Mouse (Mus musculus): ENCODE measurements at regions not wholly inside any gene's neighbourhood (a gene's known extent, or its start where the extent isn't known, plus 50 kb on each side); places are given as distances from the start of the nearest gene placed in this dataset.

GRCm38 (mm10) chr9:61319721-61320120 is 52.4 kb upstream of the Tle3 start:
- no peak for DNase-seq (ENCODE audit: low spot score)
- Histone ChIP-seq H3K9me3 (ENCODE audit: control insufficient read depth, low read length) (no peaks in the 10 kb centered on the region), H3K27me3 (ENCODE audit: control insufficient read depth, insufficient read depth, low read length) (0 out of 2 replicates have a peak, but pooled peaks cover 6% of the 10 kb centered on the region), H3K4me2 (replicated peaks) (no peak overlapping the region), H3K27ac (no peak overlapping the region), H3K36me3 (replicated peaks; ENCODE audit: control insufficient read depth, insufficient read depth) (no peaks in the 10 kb centered on the region), H3K9ac (no peak overlapping the region), H3K4me3 (replicated peaks; ENCODE audit: low read length) (no peak overlapping the region), H3K4me1 (replicated peaks; ENCODE audit: control insufficient read depth, insufficient read depth, low read length) (peaks cover 29% of the 10 kb centered on the region)
- no peak for ATAC-seq (ENCODE audit: low FRiP score)
- WGBS = 38% methylated on average over 6 of the region's 6 CpGs

GRCm38 (mm10) chr9:61321314-61321713 is 50.9 kb upstream of the Tle3 start:
- no peak overlapping the region for H3K9ac ChIP-seq
- H3K4me3 ChIP-seq (replicated peaks; ENCODE audit: low read length) = no peak overlapping the region
- 71% methylated on average over 1 of the region's 1 CpGs for WGBS
- DNase-seq (ENCODE audit: low spot score) (no peak), ATAC-seq (ENCODE audit: low FRiP score) (no peak)
- peaks cover 27% of the 10 kb centered on the region for H3K4me1 ChIP-seq (replicated peaks; ENCODE audit: control insufficient read depth, insufficient read depth, low read length)
- no peak overlapping the region for H3K4me2 ChIP-seq (replicated peaks)
- 0 out of 2 replicates have a peak, but pooled peaks cover 6% of the 10 kb centered on the region for H3K27me3 ChIP-seq (ENCODE audit: control insufficient read depth, insufficient read depth, low read length)
- no peaks in the 10 kb centered on the region for H3K36me3 ChIP-seq (replicated peaks; ENCODE audit: control insufficient read depth, insufficient read depth)
- H3K9me3 ChIP-seq (ENCODE audit: control insufficient read depth, low read length) = no peaks in the 10 kb centered on the region
- H3K27ac ChIP-seq = no peak overlapping the region

- Histone ChIP-seq H3K27ac (no peak overlapping the region), H3K36me3 (replicated peaks; ENCODE audit: control insufficient read depth, insufficient read depth) (no peaks in the 10 kb centered on the region), H3K9ac (no peak overlapping the region), H3K4me3 (replicated peaks; ENCODE audit: low read length) (no peak overlapping the region), H3K27me3 (ENCODE audit: control insufficient read depth, insufficient read depth, low read length) (0 out of 2 replicates have a peak, but pooled peaks cover 6% of the 10 kb centered on the region), H3K4me2 (replicated peaks) (no peak overlapping the region), H3K4me1 (replicated peaks; ENCODE audit: control insufficient read depth, insufficient read depth, low read length) (peaks cover 24% of the 10 kb centered on the region), H3K9me3 (ENCODE audit: control insufficient read depth, low read length) (no peaks in the 10 kb centered on the region)
- ATAC-seq (ENCODE audit: low FRiP score) (no peak), DNase-seq (ENCODE audit: low spot score) (no peak)
- 53% methylated on average over 8 of the region's 8 CpGs for WGBS
Measured at GRCm38 (mm10) chr9:61321825-61322224, 50.3 kb upstream of the Tle3 start.

- Histone ChIP-seq H3K36me3 (replicated peaks; ENCODE audit: control insufficient read depth, insufficient read depth) (no peaks in the 10 kb centered on the region), H3K9me3 (ENCODE audit: control insufficient read depth, low read length) (no peaks in the 10 kb centered on the region), H3K9ac (no peak overlapping the region), H3K4me2 (replicated peaks) (no peak overlapping the region), H3K4me1 (replicated peaks; ENCODE audit: control insufficient read depth, insufficient read depth, low read length) (peaks cover 24% of the 10 kb centered on the region), H3K4me3 (replicated peaks; ENCODE audit: low read length) (no peak overlapping the region), H3K27ac (no peak overlapping the region), H3K27me3 (ENCODE audit: control insufficient read depth, insufficient read depth, low read length) (0 out of 2 replicates have a peak, but pooled peaks cover 6% of the 10 kb centered on the region)
- no peak for DNase-seq (ENCODE audit: low spot score)
- 68% methylated on average over 11 of the region's 11 CpGs for WGBS
- ATAC-seq (ENCODE audit: low FRiP score) = no peak
Measured at GRCm38 (mm10) chr9:61322333-61322732, 49.8 kb upstream of the Tle3 start.
